Mouse (Mus musculus): ENCODE results near the gene Ap3b2.

Gene Ap3b2

GRCm38 (mm10) chr7:81476833-81477232, 16.9 kb downstream of the Ap3b2 start:
- DNase-seq (ENCODE audit: low spot score in 2 of 2), result no peak

GRCm38 (mm10) chr7:81475221-81475620, 18.5 kb downstream of the Ap3b2 start:
- peak; percentile 40 to 64 for DNase-seq (ENCODE audit: low spot score in 2 of 2)

- no peak for DNase-seq (ENCODE audit: low spot score in 2 of 2)
Measured at GRCm38 (mm10) chr7:81464906-81465450, 28.7 kb downstream of the Ap3b2 start.

- no peak for DNase-seq (ENCODE audit: low spot score in 2 of 2)
Measured at GRCm38 (mm10) chr7:81464116-81464515, 29.6 kb downstream of the Ap3b2 start.

GRCm38 (mm10) chr7:81462815-81463214, 30.9 kb downstream of the Ap3b2 start:
- no peak for DNase-seq (ENCODE audit: low spot score in 2 of 2)

- peak; percentile 79 to 80 for DNase-seq (ENCODE audit: low spot score in 2 of 2)
Measured at GRCm38 (mm10) chr7:81455155-81455651, 38.5 kb downstream of the Ap3b2 start, which contains the start of gene Cpeb1. Gene Cpeb1 (minus strand): TSS chr7:81455465.

GRCm38 (mm10) chr7:81454331-81455039, 39.2 kb downstream of the Ap3b2 start:
- DNase-seq (ENCODE audit: low spot score in 2 of 2), result peak; percentile 61 to 69

GRCm38 (mm10) chr7:81453443-81454274, 40.1 kb downstream of the Ap3b2 start:
- peak; percentile 44 to 56 for DNase-seq (ENCODE audit: low spot score in 2 of 2)

GRCm38 (mm10) chr7:81452971-81453441, 40.7 kb downstream of the Ap3b2 start:
- peak in 1 of 2 experiments; percentile 59 for DNase-seq (ENCODE audit: low spot score in 2 of 2)

All from frontal cortex, postnatal 36 days (tissue).